Mouse (Mus musculus) liver, adult 2 months (tissue): ENCODE data around the gene Pbx4. TPM values are rescaled to one million over a fixed set of nuclear protein-coding genes. Genes with fewer than 3 reads are reported as not detected.

Experiments used
- DNase-seq: peaks from one replicate; pipeline ENCODE4 v3.0.0-alpha.2; 2011; ENCODE audit warnings: low read depth, low spot score; ENCODE audit errors: extremely low read depth
- H3K27ac ChIP-seq: fragments of 200-500 bp; replicated peaks from 2 replicates; pipeline ENCODE4 v1.5.1; 2012; ENCODE audit warnings: low read depth, mild to moderate bottlenecking, control low read depth, inconsistent platforms, low read length; ENCODE audit not compliant: insufficient read depth
- H3K27me3 ChIP-seq: fragments of 200-500 bp; 2 replicates; pipeline ENCODE4 v1.6.1; 2012; ENCODE audit warnings: mild to moderate bottlenecking, moderate library complexity, low read length, inconsistent platforms; ENCODE audit not compliant: control insufficient read depth, insufficient read depth
- H3K36me3 ChIP-seq: fragments of 200-500 bp; 2 replicates; pipeline ENCODE4 v1.6.1; 2012; ENCODE audit warnings: low read length, inconsistent platforms; ENCODE audit not compliant: control insufficient read depth, insufficient read depth
- H3K4me1 ChIP-seq: fragments of 200-500 bp; 2 replicates; pipeline ENCODE4 v1.6.1; 2011; ENCODE audit warnings: low read length; ENCODE audit not compliant: control insufficient read depth, insufficient read depth
- H3K4me3 ChIP-seq: fragments of 200-500 bp; 2 replicates; pipeline ENCODE4 v1.5.1; 2011; ENCODE audit warnings: low read depth, mild to moderate bottlenecking, control low read depth, low read length, moderate library complexity; ENCODE audit not compliant: insufficient read depth
- H3K79me2 ChIP-seq: fragments of 200-500 bp; 2 replicates; pipeline ENCODE4 v1.6.1; 2012; ENCODE audit warnings: inconsistent platforms, mild to moderate bottlenecking, low read length, moderate library complexity; ENCODE audit not compliant: control insufficient read depth, insufficient read depth
- H3K9ac ChIP-seq: fragments of 200-500 bp; 2 replicates; pipeline ENCODE4 v1.6.1; 2012; ENCODE audit warnings: low read depth, mild to moderate bottlenecking, control low read depth, inconsistent platforms, low read length
- CTCF ChIP-seq: fragments of 200-500 bp; IDR thresholded peaks from 2 replicates; pipeline ENCODE4 v1.5.1; 2011; ENCODE audit warnings: low read depth, low read length, control low read depth
- POLR2A ChIP-seq: fragments of 200-500 bp; IDR thresholded peaks from 2 replicates; pipeline ENCODE4 v1.6.1; 2011; ENCODE audit warnings: low read length, control low read depth; ENCODE audit not compliant: insufficient read depth; ENCODE audit errors: extremely low read depth
- WGBS: fragments of 180-500 bp; shearing (Covaris S2); methylation state at CpG from one replicate; pipeline ENCODE4 v1.1.7; 2018; 5-methylcytosine and 5-hydroxymethylcytosine counted together
- polyA plus RNA-seq: library from polyadenylated mRNA; depleted of rRNA; stranded (reverse); fragments of >200 nt; gene quantifications from 2 replicates; pipeline ENCODE4 v1.2.3, GENCODE M21; 2012; rRNA removed
- total RNA-seq: library from RNA; depleted of rRNA; stranded (reverse); fragments of >200 nt; gene quantifications from 2 replicates; pipeline ENCODE4 v1.2.3, GENCODE M21; 2014; rRNA removed

The Pbx4 gene
- total RNA-seq, result 0.20 and 0.46 TPM in 2 replicates
- polyA plus RNA-seq, result 0.65 and 1.7 TPM in 2 replicates

DNA sequence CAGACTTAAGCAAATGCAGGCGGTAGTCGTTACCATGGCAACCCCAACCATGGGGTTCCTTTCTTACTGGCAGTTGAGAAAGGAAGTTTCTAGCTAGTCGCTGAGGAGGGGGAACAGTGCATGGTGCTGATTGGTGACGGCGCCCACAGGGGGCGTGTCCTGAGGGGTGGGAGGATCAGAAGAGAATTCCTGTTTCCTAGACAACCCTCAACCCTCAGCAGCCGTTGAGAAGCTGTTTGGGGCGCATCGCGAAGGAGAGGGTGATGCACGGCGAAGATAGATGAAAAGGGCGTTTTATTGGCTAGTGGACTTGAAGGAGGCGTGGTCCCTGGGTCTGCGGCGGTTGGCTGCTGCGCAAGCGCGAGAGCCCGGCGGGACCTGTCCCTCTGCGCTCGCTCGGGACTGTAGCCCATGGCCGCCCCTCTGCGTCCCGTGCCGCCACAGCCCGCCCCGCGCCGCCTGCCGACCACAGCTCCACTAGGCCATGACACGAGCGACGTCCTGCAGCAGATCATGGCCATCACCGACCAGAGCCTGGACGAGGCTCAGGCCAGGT is at the start of gene Pbx4:
Gene Pbx4, plus strand, starts transcription at position 194 of the 556 bp plus-strand sequence.
- Histone ChIP-seq H3K4me3 (peak within 1 kb of the TSS; percentile 74), H3K36me3 (no peaks in the 10 kb centered on the region), H3K79me2 (no peaks in the 10 kb centered on the region), H3K9ac (peak within 1 kb of the TSS; percentile 73), H3K27me3 (no peaks in the 10 kb centered on the region), H3K27ac (no peak within 1 kb of the TSS), H3K4me1 (peaks cover 9% of the 10 kb centered on the region)
- TF ChIP-seq POLR2A, result no peak
- DNase-seq, result peak; percentile 54
- WGBS, result 2% methylated on average over 38 of the region's 38 CpGs

DNA sequence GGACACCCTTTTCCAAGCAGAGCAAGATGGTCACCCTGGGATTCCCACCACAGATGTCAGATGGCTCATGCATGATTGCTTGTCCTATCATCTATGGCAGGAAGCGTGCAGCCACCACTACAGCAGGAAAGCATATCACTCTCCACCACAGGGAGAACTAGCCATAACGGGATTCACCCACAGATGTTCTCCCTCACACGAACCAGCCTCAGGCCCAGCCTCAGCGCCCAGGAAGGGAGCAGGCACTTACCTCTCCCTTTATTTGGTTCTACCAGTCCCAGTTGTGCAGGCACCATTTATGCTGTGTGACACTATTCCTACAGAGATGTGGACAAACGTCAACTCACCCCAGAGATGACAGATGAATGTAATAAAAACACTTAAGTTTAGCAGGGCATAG is 43.2 kb upstream of the Pbx4 start:
- DNase-seq, result no peak
- WGBS, result 93% methylated on average over 5 of the region's 5 CpGs
- no peak overlapping the region for H3K27ac ChIP-seq
- H3K36me3 ChIP-seq, result 0 out of 2 replicates have a peak, but pooled peaks cover 4% of the 10 kb centered on the region
- H3K4me1 ChIP-seq, result 0 out of 2 replicates have a peak, but pooled peaks cover 6% of the 10 kb centered on the region
- no peak overlapping the region for H3K9ac ChIP-seq
- H3K4me3 ChIP-seq, result no peak overlapping the region
- H3K27me3 ChIP-seq, result no peaks in the 10 kb centered on the region
- peaks cover 6% of the 10 kb centered on the region for H3K79me2 ChIP-seq
- TF ChIP-seq CTCF (no peak), POLR2A (no peak)

DNA sequence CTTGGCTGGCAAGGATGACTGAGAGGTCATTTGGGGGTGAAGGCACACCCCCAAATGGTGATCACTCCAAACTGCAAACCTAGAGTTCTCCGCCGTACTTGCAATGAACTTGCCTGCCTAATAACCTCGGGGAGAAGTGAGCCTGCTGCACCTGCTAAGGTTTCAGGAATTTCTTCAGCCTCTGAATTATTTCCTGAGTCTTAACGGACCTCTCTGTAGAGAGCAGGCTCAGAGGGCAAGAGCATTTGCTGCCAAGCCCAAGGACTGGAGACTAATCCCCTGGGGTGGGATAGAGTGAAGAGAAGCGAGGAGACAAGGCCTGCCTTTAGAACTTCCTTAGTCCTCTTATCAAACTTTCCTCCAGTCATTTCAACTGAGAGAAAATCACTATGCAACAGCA is 42.6 kb upstream of the Pbx4 start:
- Histone ChIP-seq H3K79me2 (peaks cover 6% of the 10 kb centered on the region), H3K4me1 (0 out of 2 replicates have a peak, but pooled peaks cover 6% of the 10 kb centered on the region), H3K9ac (no peak overlapping the region), H3K27ac (no peak overlapping the region), H3K36me3 (peaks cover 8% of the 10 kb centered on the region; the same call in 1 of the 2 replicates), H3K4me3 (no peak overlapping the region), H3K27me3 (no peaks in the 10 kb centered on the region)
- 60% methylated on average over 5 of the region's 5 CpGs for WGBS
- DNase-seq, result no peak
- no peak for TF ChIP-seq POLR2A
- TF ChIP-seq CTCF, result no peak

DNA sequence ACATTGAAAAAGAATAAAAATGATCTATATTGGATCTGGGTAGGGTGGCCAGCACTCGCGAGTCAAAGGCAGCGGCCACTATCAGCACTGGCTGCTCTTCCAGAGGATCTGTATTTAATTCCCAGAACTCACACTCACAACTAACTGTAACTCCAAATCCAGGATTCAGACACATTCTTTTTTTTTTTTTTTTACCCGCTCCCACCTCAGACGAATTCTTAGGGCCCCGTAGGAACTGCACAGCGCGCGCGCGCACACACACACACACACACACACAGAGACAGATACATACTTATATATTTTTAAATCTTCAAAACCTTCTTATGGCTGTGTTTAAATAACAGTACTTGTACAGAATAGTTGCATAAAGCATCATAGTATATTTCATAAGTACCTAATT is 41.9 kb upstream of the Pbx4 start:
- H3K27me3 ChIP-seq, result no peaks in the 10 kb centered on the region
- H3K36me3 ChIP-seq, result peaks cover 13% of the 10 kb centered on the region; the same call in 1 of the 2 replicates
- peak overlapping the region; percentile 96 for H3K4me3 ChIP-seq
- no peak for TF ChIP-seq POLR2A
- TF ChIP-seq CTCF, result no peak
- no peak for DNase-seq
- H3K27ac ChIP-seq, result peak overlapping the region; percentile 82
- peak overlapping the region; percentile 50 for H3K9ac ChIP-seq
- 0 out of 2 replicates have a peak, but pooled peaks cover 6% of the 10 kb centered on the region for H3K4me1 ChIP-seq
- 17% methylated on average over 11 of the region's 11 CpGs for WGBS
- peaks cover 6% of the 10 kb centered on the region for H3K79me2 ChIP-seq

DNA sequence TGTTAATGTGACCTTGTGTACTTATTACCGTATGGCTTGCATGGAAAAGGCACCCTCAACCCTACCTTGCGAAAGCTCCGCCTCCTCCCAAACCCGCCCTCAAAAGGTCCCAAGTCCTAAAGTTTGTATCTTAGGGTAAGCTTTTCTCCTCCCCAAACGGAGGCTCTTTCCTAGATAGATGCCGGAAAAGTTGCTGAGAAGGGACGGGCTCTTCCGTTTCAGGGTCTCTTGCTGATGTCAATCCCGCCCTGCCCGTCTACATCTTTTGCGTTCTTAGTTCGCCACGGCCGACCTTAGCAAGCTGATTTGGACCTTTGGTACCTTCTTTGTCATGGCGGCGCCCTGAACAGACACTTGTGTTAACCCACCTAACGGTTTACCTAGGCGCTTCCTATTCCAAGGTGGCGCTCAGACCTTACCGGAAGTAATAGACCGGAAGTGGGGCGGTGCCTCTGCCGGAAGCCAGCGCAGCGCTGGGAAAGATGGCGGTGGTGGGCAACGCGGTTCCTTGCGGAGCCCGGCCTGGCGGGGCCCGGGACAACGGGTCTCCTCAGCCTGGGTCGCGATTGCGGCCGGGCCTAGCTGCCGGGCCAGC is 41.4 kb upstream of the Pbx4 start, which contains the start of the genes Atp13a1 and Zfp866:
Gene Atp13a1, plus strand, starts transcription at position 391 of the 595 bp plus-strand sequence.
Gene Zfp866, minus strand, starts transcription at position 406 of the 595 bp plus-strand sequence.
- peaks cover 6% of the 10 kb centered on the region for H3K79me2 ChIP-seq
- peaks cover 15% of the 10 kb centered on the region; the same call in 1 of the 2 replicates for H3K36me3 ChIP-seq
- peak within 1 kb of the TSS; percentile 82 for H3K27ac ChIP-seq
- peak within 1 kb of the TSS; percentile 96 for H3K9ac ChIP-seq
- under 1% methylated on average over 38 of the region's 38 CpGs for WGBS
- TF ChIP-seq POLR2A, result peak; percentile 74; the same call in 1 of the 2 replicates
- TF ChIP-seq CTCF, result no peak
- H3K4me1 ChIP-seq, result 0 out of 2 replicates have a peak, but pooled peaks cover 6% of the 10 kb centered on the region
- H3K4me3 ChIP-seq, result peak within 1 kb of the TSS; percentile 96
- no peaks in the 10 kb centered on the region for H3K27me3 ChIP-seq
- peak; percentile 89 for DNase-seq
